Mouse (Mus musculus) myocyte (in vitro differentiated cells): ENCODE measurements around the gene Epha4.

Source experiments
- CEBPB ChIP-seq: IDR thresholded peaks from 2 replicates; pipeline ENCODE4 v1.6.1; 2011; ENCODE audit warnings: mild to moderate bottlenecking, moderate library complexity; ENCODE audit not compliant: poor library complexity, insufficient read depth, severe bottlenecking
- MAX ChIP-seq: IDR thresholded peaks from one replicate; pipeline ENCODE4 v1.6.1; 2011; ENCODE audit warnings: low read depth, mild to moderate bottlenecking, control low read depth
- MYOD1 ChIP-seq, 3 experiments: IDR thresholded peaks; one replicate each; pipeline ENCODE4 v1.6.1; 2011; ENCODE audit warnings: control low read depth in 2 of 3, low read depth in 2 of 3, mild to moderate bottlenecking in 2 of 3, moderate library complexity in 1 of 3; ENCODE audit not compliant: insufficient read length in 2 of 3, control insufficient read depth in 1 of 3
- MYOG ChIP-seq, 3 experiments: IDR thresholded peaks; one replicate each; pipeline ENCODE4 v1.6.1; 2011; ENCODE audit warnings: control low read depth in 2 of 3, low read depth in 2 of 3, mild to moderate bottlenecking in 2 of 3; ENCODE audit not compliant: insufficient read length in 2 of 3, control insufficient read depth in 1 of 3, insufficient read depth in 1 of 3
- POLR2A ChIP-seq: IDR thresholded peaks from one replicate; pipeline ENCODE4 v1.6.1; 2011; ENCODE audit warnings: low read depth, mild to moderate bottlenecking, control low read depth, moderate library complexity; ENCODE audit not compliant: insufficient read length
- POLR2AphosphoS2 ChIP-seq: IDR thresholded peaks from one replicate; pipeline ENCODE4 v1.6.1; 2011; ENCODE audit warnings: low read depth, control low read depth; ENCODE audit not compliant: insufficient read length
- TCF3 ChIP-seq: IDR thresholded peaks from one replicate; pipeline ENCODE4 v1.6.1; 2011; ENCODE audit warnings: low read depth, control low read depth; ENCODE audit not compliant: insufficient read length

DNA sequence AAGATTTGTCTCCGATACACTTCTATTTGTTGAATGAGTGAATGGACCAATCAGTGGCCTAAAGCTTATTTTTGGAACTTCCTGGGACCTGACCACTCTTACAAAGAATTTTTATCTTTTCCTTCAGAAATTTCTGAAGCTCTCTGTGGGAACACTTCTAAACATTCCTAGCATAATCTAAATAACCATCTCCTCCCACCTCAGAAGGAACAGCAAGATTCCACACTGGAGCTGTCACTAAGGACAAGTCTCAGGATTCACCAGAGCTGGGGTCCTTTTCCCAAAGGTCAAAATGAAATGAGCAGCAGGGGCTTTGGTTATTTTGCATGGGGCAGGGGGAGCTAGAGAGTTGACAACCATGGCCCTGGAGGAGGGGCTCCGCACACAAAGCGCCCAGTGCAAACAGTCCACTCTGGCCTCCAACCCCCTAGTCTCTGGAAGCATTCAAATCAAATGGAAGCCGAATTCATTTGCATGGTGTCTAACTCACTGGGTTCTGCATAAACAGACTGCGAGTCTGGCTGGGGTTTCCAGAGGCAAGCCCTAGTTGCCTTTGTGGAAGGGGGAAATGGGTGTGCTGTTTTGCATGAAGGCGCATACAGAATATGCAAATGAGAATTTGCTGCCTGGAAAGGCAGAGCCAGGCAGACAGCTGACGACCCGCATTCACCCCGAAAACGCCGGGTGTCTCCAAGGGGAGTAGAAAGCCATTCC, 18.3 kb downstream of the Epha4 start:
- TF ChIP-seq POLR2AphosphoS2 (no peak), POLR2A (no peak), MYOD1 (IDR thresholded peaks at IDR 0.05; ENCODE audit: control insufficient read depth in 1 of 3, insufficient read length in 2 of 3, low read depth in 2 of 3) (no peak), MAX (no peak), CEBPB (no peak), MYOG (IDR thresholded peaks at IDR 0.05; ENCODE audit: control insufficient read depth in 1 of 3, insufficient read depth in 1 of 3, insufficient read length in 2 of 3, low read depth in 2 of 3) (no peak), TCF3 (no peak)
